Mouse (Mus musculus): ENCODE data around the gene Cd96. TPM values are rescaled to one million over a fixed set of nuclear protein-coding genes. Genes with fewer than 3 reads are reported as not detected.

The Cd96 gene
- total RNA-seq, 2 experiments from 2014 or later: 0.25 TPM; not detected in 1

DNA sequence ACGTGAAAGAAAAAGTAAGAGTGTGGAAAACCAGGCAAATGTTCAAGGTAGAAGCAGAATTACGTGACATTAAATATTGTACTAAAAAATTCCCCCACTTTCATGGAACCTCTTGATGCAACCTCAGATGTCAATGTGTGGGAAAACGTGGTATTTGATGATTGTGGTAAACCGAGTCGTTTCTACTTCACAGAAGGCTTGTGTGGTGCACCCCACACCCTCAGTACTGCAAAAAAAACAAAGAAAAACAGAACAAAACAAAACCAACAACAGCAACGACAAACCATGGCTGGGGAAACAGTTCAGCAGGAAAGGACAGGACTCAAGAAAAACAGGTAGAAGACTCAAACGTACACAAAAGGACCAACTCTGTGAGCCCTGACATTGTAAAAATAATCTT lies 121.8 kb downstream of the Cd96 start:
- DNase-seq (ENCODE audit: extremely low spot score in 1 of 2, low spot score in 1 of 2): no peak

DNA sequence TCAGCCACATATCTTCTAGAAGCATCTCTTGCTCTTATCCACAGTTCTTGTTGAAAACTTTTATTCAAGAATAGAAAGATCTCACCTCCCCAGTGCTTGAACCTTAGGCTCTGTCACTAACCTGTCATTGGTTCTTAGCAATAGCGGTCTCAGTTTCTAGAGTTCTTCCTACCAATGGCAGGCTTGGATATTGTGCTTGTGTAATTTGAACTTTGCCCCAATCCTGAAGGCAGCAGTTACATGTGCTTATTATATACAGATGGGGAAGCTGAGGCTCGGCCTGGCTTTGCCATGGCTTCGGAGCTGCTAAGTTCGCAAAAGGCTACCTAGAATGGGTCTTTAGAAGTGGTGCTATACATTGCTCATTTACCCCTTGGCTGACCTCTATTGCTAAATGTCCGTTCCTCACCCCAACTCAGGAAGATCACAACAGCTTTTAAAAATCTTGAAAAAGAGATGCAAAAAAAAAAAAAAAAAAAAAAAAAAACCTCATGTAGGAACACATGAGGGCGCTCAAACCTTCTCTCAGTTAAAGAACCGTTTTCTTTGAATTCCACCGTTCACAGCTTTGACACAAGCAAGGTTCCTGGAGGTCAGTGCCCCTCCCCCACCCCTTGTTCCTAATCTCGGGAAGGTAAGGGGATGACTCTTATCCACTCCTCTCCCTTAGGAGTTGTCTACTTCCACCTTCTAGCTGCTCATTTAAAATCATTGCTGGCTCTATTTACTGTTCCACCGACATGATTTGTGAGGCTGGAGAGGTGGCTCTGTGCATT lies 129.0 kb downstream of the Cd96 start:
- no peak for DNase-seq (ENCODE audit: extremely low spot score in 1 of 2, low spot score in 1 of 2)

DNA sequence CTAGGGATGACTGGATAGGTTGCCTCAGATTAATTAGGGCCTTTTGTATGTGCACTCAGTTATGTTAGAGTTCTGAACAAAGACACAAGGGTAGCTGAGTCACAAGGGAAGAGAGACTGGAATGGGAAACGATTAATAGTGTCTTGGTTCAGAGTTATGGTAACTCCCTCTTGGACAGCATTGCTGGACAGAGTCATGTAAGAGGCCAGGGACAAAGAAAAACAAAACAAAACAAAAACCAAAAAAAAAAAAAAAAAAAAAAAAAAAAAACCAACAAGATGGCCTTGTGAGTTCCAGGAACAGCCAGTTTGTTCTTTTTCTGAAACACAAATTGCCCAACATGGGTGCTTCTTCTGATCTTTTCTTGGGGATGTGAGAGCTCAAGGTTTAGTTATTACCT lies 133.8 kb downstream of the Cd96 start:
- DNase-seq (ENCODE audit: extremely low spot score in 1 of 2, low spot score in 1 of 2): no peak

Other genes starting within 250 kb of the Cd96 start
- 1 to 10 TPM; 4.7 to 7.0 TPM for gene Phldb2, start 166.7 kb downstream of the Cd96 start, total RNA-seq (2021)
- 10 to 100 TPM; 16.1 to 18.0 TPM for gene Plcxd2, start 110.0 kb downstream of the Cd96 start, total RNA-seq (2021)
- gene Gm4737, start 34.8 kb upstream of the Cd96 start, total RNA-seq (2021): 10 to 100 TPM; 15.0 to 16.3 TPM